Mouse (Mus musculus) yolk sac, embryonic 10.5 days (tissue): ENCODE results near the gene Vmn2r92.
"Not testable (repeated sequence)": the region's sequence is repeated elsewhere in the genome, so short reads cannot be mapped to it uniquely, and the experiment has no call there.

ENCODE experiments used
- DNase-seq: peaks from one replicate; pipeline ENCODE4 v3.0.0-alpha.2; 2017; ENCODE audit warnings: low spot score

Gene Vmn2r92

DNA sequence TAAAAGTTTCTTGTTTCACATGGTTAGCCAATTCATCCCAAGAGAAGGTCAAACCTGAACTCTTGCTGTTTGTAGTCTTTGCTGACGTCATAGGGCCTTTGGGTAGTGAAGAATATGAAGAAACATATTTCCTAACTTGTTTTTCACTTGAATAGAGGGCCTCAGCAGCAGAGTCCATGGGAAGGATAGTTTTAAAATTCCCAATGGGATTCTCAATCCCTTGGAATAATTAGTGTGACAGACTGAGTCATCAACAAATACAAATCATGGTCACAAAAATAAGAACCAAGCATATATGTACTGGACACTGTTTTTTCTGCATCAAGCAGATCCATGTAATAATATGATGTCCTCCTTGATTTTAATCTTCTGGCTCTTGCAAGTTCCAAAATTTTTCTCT, at the start of gene Vmn2r92:
TSS of gene Vmn2r92 (plus strand) at position 301 of the 400 bp plus-strand sequence.
- not testable (repeated sequence) for DNase-seq

DNA sequence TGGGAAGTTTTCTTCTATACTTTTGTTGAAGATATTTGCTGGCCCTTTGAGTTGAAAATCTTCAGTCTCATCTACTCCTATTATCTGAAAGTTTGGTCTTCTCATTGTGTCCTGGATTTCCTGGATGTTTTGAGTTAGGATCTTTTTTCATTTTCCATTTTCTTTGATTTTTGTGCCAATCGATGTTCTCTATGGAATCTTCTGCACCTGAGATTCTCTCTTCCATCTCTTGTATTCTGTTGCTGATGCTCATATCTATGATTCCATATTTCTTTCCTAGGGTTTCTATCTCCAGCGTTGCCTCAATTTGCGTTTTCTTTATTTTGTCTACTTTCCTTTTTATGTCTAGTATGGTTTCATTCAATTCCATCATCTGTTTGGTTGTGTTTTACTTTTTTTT, 49.4 kb upstream of the Vmn2r92 start:
- not testable (repeated sequence) for DNase-seq

DNA sequence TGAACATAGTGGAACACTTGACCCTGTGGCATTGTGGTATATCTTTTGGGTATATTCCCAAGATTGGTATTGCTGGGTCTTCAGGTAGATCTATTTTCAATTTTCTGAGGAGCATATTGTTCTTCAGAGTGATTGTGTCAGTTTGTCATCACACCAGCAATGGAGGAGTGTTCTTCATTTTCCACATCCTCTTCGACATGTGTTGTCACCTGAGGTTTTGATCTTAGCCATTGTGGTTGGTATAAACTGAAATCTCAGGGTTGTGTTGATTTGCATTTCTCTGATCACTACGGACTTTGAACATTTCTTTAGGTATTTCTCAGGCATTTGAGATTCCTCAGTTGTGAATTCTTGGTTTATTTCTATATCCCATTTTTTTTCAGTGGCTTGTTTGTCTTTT, 9.5 kb downstream of the Vmn2r92 start:
- DNase-seq = not testable (repeated sequence)

DNA sequence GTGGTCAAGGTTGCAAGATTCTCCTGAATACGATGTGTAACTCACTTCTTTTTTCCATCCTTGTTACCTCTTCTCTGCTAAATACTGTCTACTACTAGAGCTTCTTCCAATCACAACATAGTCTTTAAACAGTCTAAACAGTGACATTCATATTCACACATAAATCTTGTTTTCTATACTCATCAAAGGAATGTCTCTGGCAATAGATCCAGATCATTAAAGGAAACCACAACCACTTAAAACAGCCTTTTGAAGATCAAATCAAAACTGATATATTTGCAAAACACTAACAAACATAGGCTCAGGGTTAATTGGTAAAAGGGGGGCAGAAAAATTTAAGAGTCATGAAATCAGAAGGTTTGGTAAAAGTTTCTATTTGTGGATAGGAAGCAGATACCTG, 38.0 kb downstream of the Vmn2r92 start:
- no peak for DNase-seq

DNA sequence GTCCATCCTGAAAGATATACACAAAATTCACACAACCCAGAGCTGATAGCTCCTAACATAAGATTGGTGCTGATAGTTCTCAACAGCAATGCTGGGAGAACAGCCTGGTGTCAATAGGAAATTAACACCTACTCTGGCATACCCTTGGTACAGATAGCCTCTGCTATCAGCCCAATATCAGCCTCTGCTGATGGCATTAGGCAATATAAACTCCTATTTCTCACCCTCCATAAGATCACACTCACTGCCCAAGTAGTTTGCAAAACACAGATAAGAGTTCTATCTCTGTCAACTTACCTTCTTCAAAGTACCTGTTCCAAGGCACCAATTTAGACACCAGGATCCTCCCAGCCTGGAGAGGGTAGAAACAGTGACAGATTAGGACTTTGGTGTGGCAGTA, 69.6 kb downstream of the Vmn2r92 start:
- DNase-seq = no peak

DNA sequence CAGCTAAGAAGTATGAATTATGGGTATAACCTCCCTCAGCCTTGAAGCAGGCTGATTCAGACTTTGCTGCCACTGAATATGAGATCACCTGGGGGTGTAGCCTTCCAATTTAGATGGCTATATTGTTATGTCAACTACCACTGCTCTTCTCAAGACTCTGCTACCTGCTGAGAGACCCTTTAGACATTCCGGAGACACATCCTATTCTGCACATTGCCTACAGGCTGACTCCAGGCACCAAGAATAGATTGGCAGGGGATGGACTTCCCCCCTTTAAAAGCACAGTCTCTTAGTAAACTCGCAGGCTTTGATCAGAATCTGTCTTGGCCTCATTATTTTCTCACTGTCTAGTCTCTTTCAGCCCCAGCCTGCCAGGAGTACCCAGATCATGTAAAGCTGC, 80.3 kb downstream of the Vmn2r92 start:
- no peak for DNase-seq

DNA sequence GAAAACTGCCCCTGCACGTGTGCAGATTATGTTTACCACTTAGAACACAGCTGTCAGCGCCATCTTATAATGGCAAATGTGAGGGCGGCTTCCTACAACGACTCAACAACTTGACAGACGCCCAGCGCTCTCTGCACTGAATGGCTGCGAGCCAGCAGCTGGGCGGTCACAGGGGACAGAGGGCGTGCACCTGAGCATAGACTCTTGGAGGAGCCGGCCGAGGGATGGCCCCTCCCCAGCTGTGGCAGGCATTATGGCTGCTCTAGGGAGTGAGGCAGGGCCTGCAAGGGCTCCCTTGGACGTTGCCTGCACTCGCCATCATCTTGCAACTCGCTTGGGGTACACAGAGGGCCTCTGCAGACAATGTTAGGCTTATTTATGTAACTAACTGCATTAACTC, 85.2 kb downstream of the Vmn2r92 start:
- DNase-seq = no peak
